Comparison of ENCODE assay signal across 8 mouse cellular contexts in genomic region chr8:127440834-127441485, GRCm38 (mm10).
DNase-seq lines count a peak whose midpoint lies in the region; TF ChIP-seq lines count a peak whose summit lies in the region.

No protein-coding gene starts in this region.

- peaks cover 58% of the 10 kb centered on the region for H3K4me1 ChIP-seq in E14TG2a.4 (replicated peaks; ENCODE audit: low read depth, low read length)

- intact Hi-C loops in heart, postnatal 10 days (cut with DNase I) = loop anchor here (2.0 kb wide), 1 partner anchor 922 kb away; no protein-coding TSS in a partner anchor

- H3K36me3 ChIP-seq in E14TG2a.4 (ENCODE audit: insufficient read depth, low read length) = 0 out of 2 replicates have a peak, but pooled peaks cover 6% of the 10 kb centered on the region

- H3K27me3 ChIP-seq in E14TG2a.4 (ENCODE audit: insufficient read depth, low read length) = no peaks in the 10 kb centered on the region

- H3K4me3 ChIP-seq in E14TG2a.4 (replicated peaks; ENCODE audit: low read length) = peak overlapping the region; percentile 39; the same call in 1 of the 2 replicates

- H3K9me3 ChIP-seq in E14TG2a.4 (ENCODE audit: low read length) = no peaks in the 10 kb centered on the region

- peak; percentile 25 to 49 for DNase-seq in adrenal gland, postnatal 36 days
- DNase-seq in heart, postnatal 10 days = peak; percentile 82
- peak; percentile 88 to 94 for DNase-seq in kidney, postnatal 36 days
- DNase-seq in monocyte, adult 2 months (ENCODE audit: low read depth in 1 of 2, low spot score in 2 of 2) = peak; percentile 32 to 55
- no peak for DNase-seq in layer of hippocampus, postnatal 25 days (ENCODE audit: extremely low spot score in 1 of 2, low spot score in 1 of 2)
- no peak for DNase-seq in right cerebral cortex, postnatal 4 days
- DNase-seq in left cerebral cortex, adult 8-10 months (ENCODE audit: low spot score in 2 of 2) = no peak

- no peak for TF ChIP-seq CTCF in E14TG2a.4 (conservative IDR thresholded peaks at IDR 0.05; ENCODE audit: low read length)

Comparison
In these comparisons a context has a peak if more than half of its experiments do, and no peak if none do; other contexts are left out.
1. DNase-seq: peak in adrenal gland, postnatal 36 days (2 of 2), heart, postnatal 10 days (2 of 2), kidney, postnatal 36 days (2 of 2) and monocyte, adult 2 months (2 of 2); none in layer of hippocampus, postnatal 25 days (0 of 2), right cerebral cortex, postnatal 4 days (single experiment) and left cerebral cortex, adult 8-10 months (0 of 2).